Mouse (Mus musculus) heart, adult 2 months (tissue): ENCODE data around the gene Tmem203.

Experiments
- CTCF ChIP-seq: fragments of 200-600 bp; IDR thresholded peaks from 2 replicates; pipeline ENCODE4 v1.8.1; 2022; ENCODE audit warnings: antibody characterized with exemption, mild to moderate bottlenecking, moderate library complexity
- EP300 ChIP-seq: fragments of 200-500 bp; IDR thresholded peaks from 2 replicates; pipeline ENCODE4 v1.6.1; 2011; ENCODE audit warnings: low read depth, low read length, control low read depth; ENCODE audit not compliant: insufficient read depth

DNA sequence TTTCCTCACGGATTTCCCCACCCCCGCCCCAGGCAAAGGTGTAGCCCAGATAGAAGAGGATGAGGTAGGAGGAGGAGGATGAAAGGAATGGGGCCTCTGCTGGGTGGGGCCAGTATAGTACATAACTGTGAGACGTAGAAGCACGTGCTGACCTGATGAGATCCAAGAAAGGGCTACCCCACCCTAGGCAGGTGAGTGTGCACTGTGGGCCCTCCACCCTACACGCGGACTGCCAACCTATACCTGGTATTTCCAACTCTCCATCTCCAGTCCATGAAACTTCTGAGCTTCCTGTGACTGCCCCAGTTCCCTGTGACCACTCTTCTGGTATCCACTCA is 13.8 kb upstream of the Tmem203 start:
- TF ChIP-seq CTCF (no peak), EP300 (no peak)
